Mouse (Mus musculus): ENCODE measurements around the gene Tprg.

The Tprg gene

DNA sequence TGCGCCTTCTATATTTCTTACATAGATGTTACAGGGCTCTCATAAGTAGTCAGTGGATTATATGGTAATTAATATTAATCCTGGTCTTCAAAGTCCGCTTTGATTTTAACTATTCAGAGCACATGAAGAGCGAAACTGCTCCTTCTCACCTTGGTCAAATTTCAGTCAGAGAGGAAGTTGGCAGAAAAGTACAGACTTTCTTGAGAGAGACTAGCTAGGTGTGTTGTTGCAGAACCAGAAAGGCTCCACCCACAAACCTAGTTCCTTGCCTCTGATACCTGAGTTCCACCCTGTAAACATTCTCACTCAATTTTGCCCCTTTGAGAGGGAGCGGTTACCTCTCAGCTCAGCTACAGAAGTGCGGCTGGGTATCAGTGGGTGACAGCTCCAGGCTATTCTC, at the start of gene Tprg:
Gene Tprg, plus strand, starts transcription at position 301 of the 400 bp plus-strand sequence.
- no peak for DNase-seq

DNA sequence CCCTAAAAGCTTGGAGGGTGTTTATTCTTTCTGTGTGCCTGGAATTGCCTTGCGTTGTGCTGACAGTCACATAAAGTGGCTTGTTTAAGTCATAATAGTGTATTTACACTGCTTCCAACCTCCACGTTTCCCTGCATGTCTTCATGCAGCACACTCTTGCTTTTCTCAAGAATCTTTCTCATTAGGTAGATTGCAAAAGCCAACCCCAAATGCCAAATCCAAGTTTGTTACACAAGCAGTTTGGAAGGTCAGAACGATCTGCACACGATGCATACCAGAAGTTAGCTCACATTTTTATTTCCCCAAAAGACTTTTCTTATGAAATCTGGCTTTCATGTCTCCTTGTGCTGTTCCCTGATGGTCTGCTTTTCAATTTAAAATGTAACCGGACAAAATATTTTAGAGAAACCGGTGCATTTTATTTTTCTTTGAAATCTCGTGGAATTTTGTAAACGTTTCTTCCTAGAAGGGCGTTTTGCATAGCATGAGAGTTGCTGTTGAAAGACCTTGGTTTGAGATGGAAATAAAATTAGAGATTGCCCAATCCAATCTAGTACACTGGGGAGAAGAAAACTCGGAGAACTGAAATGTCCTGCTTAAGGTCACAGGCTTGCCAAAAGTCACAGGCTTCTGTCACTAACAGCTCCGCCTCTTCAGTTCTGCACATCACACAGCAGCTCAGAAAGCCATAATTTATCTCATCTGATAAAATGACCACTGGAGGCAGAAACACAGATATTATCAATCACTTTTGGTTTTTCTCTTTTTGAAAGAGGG, 48.2 kb upstream of the Tprg start:
- DNase-seq: no peak

DNA sequence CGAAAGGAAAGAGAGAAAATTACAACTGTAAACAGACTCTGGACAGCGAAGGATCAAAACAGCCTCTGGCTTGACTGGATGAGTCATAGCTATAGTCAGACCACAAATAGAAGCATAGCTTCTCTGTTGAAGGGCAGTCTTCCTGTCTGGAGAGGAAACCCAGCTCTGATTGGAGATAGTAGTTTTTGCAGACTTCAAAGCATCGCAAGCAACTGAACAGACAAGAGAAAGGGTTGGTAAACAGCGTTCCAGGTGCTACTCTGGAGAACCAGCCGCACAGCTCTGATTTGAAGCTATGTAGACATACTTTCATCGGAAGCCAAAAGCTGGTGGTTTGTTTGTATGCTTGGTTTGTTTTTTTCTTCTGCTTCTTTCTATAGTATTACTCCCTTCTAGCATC, 37.7 kb upstream of the Tprg start:
- DNase-seq: no peak

DNA sequence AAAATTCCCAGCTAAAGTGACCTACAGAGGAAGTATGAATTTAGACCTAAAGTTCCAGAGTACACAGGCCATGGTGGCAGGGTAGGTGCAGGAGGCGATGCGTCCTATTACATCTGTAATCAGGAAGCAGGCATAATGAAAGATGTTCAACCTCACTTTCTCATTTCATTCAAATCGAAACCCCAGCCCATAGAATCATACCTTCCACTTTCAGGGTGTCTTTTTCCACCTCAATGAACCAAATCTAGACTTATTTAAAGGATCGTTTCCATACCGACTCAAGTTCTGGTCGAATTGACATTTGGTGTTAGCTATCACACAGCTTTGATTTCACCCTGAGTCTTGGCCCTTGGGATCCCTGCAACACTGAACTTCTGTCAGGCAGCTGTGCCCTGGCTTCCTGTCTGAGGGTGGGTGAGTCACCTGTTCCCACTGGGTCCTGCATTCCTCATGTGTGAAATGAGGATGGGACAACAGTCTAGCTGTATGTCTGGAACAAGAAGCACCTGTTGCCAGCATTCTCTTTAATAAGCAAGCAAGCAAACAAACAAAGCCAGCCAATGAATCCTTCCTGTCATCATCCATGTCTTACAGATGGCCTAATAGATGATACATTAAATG, 36.4 kb upstream of the Tprg start:
- DNase-seq: no peak

DNA sequence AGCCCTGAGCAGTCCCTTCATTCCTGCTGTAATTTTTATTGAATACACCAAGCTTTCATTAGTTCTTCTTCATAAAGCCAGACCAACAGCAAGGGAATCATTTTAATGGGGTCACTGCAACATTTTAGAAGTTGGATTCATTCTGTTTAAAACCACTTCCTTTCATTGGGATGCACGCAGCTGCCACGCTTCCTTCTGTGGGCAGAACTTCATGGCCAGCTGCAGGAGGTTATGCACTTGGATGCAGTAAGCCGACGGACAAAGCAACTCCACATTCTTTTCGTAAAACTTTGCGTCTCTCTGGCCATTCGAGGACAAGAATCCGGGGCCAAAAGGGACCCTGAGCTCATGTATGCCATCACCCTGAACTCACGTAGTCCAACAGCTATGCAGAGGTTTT, 35.5 kb upstream of the Tprg start:
- no peak for DNase-seq

DNA sequence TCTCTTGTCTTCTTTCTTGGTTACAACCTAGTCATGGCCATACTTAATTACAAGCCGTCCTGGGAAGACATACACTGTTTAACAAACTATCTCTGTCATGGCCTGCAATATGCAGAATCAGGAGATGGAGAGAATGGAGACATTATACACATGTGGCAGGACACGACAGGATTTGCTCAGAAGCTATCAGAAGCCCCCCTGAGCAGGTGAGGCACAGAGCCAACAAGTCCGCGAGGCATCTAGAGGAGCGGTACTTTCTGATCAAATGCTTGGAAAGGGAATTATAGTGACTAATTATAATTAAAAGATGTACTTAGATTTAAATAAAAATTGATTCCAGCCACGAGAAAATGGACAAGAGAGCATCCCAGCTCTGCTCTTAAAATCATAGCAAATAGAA, 32.0 kb upstream of the Tprg start:
- no peak for DNase-seq

DNA sequence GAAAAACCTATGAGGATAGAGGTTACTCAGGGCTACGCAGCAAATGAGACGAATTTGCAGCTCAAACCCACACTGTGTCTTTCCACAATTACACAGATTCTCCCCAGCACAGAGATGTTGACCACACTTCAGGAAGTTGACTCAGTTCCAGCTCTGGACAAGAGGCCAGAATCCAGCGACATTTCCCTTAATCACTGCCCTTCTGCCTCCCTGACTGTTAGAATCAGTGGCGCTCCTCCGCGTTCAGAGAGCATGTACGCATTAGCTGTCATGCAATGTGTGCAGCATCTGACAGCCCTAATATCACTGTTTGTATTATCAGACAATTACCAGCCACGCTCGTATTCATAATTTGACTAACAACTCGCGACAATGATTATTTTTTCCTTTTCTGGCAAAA, 31.4 kb upstream of the Tprg start:
- DNase-seq: no peak

DNA sequence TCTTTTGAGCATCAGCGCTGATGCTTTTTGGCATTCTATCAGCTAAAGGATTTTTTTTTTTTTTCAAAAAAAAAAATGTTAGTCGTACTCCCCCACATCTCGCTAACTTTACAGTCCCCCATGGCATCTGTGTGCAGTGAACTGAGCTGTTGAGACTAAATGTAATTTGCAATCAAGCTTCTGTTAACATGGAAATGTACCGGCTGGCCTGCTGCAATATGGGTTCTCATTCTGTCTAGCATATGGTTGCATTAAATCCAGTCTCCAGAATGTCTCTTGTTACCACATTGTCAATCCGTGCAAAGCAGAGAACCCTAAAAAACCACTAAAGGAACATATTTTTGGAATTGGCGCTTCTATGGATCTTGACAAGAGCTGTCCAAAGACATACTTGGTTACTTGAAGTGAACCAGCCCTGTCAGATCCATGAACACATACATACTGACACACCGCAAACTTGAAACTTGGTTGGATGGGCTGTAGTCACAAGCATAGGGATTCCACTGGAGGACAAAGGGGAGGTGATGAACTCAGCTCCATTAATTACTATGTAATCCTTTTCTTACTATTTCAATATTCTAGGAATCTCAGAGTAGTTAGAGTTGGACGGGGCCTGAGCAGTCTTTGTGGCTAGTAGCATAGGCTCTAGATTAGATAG, 30.9 kb upstream of the Tprg start:
- DNase-seq: no peak

DNA sequence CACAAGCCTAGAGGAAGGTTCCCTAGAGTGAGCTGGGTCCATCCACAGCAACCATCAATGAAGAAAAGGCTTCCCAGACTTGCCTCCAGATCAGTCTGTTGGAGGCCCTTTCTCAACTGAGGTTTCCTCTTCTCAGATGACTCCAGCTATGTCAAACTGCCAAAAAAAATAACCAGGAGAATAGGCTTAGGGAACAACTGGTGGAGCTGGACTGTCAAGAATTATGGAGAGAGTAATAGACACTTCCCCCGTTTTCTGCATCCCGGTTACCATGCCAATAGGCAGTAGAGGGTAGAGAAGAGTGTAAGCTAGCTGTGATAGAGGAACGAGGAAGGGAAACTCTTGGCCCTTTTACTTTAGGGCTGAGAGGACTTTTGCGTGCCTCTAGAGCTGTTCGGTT, 24.3 kb upstream of the Tprg start:
- DNase-seq: no peak

DNA sequence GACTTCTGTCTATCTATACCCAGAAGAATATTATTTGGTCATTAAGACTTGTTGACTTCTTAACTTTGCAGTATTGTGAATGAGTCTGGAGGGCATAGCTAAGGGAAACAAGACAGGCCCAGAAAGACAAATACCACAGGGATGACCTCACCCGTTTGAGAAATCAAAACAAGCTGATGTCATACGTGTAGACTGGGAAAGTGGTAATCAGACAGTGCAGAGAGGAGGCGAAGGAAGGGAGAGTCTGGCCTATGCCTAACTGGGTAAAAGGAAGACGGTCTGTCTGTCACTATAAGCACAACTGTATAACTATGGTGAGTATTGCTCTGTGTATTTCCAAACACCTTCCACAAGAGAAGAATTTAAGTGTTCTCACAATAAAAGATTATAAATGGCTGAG, 23.7 kb upstream of the Tprg start:
- DNase-seq: no peak

DNA sequence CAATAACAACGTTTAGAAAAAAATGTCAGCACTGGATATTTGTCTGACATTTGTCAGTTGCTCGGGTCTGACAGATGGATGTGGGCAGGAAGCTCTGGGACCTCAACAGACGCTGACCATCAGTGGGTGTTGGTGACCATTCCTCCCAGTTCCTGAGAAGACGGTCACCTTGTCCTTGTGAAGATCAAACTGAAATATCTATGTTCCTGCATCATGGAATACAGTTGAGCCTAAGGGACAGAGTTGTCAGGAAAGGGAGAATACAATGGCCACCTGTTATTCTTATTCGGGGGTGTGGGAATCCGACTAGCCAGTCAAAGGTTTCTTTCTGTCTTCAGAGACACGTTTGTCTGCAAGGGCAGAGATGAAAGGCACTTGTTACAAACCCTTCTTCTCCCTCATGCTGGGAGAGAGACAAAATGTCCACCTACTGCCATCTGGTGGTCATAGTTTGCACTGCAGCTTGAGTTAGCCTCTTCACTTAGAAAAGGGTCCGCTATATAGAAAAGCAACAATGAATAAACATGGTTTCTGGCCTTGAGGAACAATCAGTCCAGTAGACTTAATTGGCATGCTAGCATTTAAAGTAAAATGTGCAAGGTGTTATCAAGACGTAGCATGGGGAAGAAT, 23.0 kb upstream of the Tprg start:
- peak; percentile 29 to 77 for DNase-seq

DNA sequence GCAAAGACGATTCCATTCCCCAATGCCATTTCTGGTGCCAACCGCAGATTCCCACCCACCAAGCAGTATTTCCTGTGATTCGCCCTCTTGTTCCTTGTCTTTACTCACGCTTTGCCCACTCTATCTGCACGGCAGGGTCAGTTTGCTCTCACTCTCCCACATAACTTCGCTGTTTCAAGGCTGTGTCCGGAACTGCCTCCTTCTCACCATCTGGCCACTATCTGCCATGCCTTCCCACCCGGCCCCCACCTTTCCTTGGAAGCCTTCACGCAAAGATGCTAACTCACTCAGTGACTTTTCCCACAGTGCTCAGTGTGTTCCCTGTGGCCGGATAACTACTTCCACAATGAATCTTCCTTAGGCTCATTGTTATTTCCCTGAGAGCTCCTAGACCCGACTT, 21.4 kb upstream of the Tprg start:
- DNase-seq: no peak

DNA sequence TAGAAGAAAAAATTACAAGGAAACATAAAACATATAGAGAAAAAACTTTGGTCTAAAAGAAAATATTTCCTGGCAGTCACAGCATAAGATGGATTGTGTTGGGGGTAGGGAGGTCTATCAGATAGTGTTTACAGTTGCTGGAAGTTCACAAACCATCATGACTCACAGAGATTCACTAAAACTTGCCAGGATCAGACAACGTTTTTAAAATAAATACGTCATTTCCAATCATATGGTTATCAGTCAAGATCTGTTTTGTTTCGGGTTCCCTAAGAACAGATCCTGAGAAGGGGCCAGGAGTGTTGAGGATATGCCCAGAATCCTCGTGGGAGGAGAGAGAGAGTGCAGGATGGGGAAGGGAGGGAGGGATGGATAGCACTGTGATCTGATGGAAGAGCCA, 18.3 kb upstream of the Tprg start:
- no peak for DNase-seq

DNA sequence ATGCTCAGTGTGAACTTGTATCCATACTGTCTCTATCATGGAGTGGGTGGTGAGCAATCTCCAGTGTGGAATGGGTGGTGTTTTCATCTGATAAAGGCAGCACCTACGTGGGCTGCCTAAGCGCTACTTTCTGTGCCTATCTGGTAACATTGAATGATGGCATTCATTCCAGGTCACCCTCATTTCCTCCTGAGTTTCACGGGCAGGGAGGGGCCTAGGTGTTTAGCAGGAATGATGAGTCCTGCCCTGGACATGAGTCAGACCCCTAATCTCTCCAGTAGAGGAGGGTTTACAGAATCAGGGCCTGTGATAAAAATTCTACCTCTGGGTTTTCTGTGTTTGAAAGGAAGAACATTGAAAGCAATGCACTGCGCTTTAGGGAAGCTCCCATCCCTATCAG, 4.1 kb upstream of the Tprg start:
- no peak for DNase-seq

DNA sequence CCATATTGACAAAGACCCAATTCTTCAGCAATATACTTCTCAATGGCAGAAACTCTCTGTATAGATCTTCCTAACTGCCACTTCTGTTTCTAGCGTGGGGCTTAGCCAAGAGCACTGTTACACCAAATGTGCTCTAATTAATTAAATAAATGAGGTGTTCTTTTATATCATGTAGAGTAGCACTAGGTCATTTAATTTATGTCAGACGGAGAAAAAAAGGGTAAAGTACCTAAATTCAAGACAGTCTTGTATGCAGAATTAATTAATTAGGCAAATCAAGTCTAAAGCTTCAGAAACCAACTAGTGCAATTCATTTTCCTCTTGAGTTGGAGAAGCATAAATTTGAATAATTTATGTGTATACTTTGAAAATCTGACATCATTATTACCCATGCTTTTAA, 7.1 kb downstream of the Tprg start:
- DNase-seq: no peak

DNA sequence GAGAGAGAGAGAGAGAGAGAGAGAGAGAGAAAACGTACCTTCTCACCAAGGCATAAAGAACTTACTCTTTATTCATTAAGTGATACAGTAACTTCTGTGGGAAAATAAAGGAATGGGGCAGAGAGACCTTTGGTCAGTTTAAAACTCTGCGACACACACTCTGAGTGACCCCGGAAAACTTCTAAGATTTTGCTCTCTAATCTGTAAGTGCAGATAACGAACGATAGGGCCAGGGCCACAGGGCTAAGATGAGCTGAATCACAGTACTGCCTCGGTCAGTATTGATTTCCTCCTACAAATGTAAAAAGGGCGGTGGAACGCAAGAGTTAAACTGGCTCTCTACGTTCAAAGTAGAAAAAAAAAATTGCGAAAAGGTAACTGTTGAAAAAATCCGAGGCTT, 8.9 kb downstream of the Tprg start:
- no peak for DNase-seq

DNA sequence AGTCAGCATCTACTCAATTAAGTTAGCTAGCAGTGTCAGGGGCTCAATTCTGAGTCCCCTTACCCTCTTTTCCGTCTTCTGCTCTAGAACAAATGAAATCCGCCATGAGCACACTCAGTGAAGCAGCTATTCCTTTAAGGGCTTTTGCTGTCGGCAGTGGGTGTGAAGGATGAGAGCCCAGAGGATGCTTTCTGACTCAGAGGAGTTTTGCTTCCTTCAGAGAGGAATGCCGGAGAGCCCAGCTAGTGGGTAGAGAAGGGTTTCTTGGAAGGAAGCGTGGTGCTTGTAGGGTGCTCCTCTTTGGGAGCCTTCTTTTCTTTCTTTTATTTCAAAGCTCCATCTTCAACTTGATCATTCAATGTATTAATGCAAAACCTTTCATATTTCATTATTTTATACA, 10.1 kb downstream of the Tprg start:
- DNase-seq: no peak

DNA sequence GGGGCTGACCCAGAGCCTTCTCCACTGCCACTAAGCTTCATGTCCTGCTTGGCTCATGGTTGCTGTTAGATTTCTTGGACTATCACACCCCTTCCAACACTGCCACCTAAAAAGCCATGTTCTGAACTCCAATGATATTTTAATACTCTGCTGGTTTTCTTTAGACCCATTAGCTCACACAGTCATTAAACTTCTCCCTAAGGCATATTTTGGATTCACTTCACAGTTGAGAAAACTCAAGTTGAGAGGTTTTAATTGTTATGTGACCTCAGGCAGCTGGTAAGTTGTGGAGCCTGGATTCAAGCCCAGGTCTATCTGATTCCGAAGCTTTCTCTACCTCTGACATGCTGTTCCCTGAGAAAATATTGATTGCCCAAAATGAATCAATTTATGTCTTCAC, 11.6 kb downstream of the Tprg start:
- DNase-seq: no peak

DNA sequence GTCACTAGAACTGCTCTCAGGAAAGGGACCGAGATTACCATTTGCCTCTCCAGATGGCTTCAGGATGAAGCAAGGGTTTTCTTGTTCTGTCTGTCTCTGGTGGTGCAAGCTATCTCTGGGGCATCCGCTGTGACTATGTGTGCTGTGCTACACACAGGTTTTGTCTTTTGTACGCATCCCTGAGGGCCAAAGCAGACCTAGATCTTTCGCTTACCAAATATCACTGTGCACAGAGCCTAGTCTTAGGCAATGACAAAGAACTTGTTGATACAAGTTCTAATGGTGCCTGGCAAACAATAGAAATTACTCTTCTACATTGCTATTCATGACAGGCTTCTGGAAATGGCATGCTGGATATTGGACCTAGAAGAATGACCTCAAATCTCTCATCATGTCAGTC, 16.0 kb downstream of the Tprg start:
- no peak for DNase-seq

DNA sequence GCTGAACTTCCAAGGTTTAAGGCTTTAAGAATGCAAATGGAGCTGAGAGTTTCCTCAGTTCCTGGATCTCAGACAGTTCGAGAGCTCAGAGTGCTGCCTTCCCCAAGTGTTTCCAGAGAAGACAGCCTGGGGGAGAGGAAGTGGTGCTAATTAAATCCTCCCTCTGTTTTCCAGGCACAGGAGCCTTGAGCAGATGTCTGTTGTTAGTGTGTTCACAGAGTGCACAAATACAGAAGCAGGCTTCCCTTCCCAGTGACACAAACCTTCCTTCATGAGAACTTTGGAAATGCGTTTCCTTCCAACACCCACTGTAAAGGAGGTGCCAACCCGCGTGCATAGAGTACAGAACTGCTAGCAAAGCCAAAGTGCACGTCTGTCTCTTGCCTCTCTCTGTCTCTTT, 27.4 kb downstream of the Tprg start:
- no peak for DNase-seq

DNA sequence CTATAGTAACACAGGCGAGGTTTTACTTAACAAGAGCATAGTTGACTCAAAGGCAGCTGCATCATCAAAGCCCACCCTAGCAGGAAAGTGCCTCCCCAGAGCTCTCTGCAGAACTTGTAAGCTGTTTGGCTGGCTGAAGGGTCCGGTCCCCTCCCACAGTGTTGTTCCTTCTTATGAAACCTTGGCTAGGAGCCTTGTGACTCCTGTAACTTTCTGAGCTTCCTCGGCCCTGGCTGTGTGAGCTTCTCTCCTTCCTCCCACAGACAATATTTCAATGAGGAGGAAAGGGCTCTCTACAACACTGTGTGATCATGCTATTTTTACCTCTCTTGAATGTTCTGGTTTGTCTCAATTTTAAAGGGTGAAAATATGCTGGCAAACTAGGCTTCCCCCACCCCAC, 28.5 kb downstream of the Tprg start:
- no peak for DNase-seq

DNA sequence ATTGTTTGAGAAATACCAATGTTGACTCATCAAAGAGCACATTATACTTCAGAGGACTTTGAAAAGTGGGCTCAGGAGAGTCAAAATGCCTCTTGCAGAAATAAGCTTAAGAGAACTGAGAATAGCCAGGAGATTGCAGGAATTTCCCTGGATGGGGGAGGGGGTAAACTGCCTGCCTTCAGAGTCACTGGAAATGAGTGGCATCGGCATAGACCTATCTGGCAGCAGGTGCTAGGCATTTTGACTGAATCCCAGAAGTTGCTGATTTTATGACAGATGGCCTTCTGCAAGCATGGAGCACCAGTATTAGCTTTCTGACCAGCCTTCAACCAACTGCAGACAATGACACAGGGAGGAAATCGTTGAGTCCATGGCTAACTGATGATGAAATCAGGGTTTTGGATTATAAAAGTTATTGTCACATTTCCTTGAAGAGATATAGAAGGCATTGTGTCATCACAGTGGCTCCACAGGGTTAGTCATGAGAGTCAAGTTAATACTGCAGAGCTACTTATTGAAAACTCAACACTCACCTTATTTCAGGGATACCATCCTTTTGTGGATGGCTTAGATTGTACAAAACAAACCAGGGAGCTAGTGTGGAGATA, 39.1 kb downstream of the Tprg start:
- DNase-seq: no peak

All from spleen, adult 18-20 months (tissue).